Mouse (Mus musculus): ENCODE data around the gene Rpl14.

DNA sequence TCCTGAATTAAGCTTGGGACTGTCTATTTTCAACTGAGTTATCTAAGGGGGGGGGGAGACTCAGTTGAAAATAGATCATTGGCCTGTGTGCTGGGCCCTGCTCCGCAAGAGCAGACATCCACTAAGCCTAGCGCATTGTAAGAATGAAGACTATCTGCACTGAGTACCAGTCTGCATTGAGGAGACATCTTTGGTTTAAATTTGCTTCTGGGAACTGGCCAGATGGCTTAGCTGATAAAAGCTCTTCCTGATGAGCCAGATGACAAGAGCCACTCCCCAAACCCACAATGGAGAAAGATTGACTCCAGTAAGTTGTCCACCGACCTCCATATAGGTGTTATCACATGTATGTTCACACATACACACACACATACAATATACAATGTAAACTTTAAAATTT lies 7.7 kb upstream of the Rpl14 start:
- TF ChIP-seq CTCF (conservative IDR thresholded peaks at IDR 0.05 in 1 of 2, IDR thresholded peaks at IDR 0.05 in 1 of 2; ENCODE audit: low read depth in 2 of 2, low read length in 2 of 2), result no peak
- no peak for TF ChIP-seq SIN3A (IDR thresholded peaks at IDR 0.05; ENCODE audit: low read length)
- no peak for TF ChIP-seq EP300 (IDR thresholded peaks at IDR 0.05; ENCODE audit: low read length)
- no peak for TF ChIP-seq POLR2A (IDR thresholded peaks at IDR 0.05; ENCODE audit: low read depth, low read length)
- TF ChIP-seq MXI1 (IDR thresholded peaks at IDR 0.05; ENCODE audit: low read depth, low read length), result no peak
- TF ChIP-seq SMC3 (IDR thresholded peaks at IDR 0.05; ENCODE audit: low read depth, low read length), result no peak
- TF ChIP-seq USF2 (conservative IDR thresholded peaks at IDR 0.05; ENCODE audit: low read depth, low read length), result no peak
- TF ChIP-seq HCFC1 (IDR thresholded peaks at IDR 0.05; ENCODE audit: low read depth, low read length), result no peak
- TF ChIP-seq ETS1 (conservative IDR thresholded peaks at IDR 0.05; ENCODE audit: low read depth, low read length), result no peak
- no peak for TF ChIP-seq NRF1 (IDR thresholded peaks at IDR 0.05; ENCODE audit: low read depth, low read length)
- no peak for TF ChIP-seq ELF1 (IDR thresholded peaks at IDR 0.05; ENCODE audit: low read depth, low read length)
- TF ChIP-seq BHLHE40 (IDR thresholded peaks at IDR 0.05; ENCODE audit: low read depth, low read length), result no peak
- TF ChIP-seq MEF2A (IDR thresholded peaks at IDR 0.05; ENCODE audit: borderline replicate concordance, low read depth, low read length), result no peak
- TF ChIP-seq IRF4 (IDR thresholded peaks at IDR 0.05; ENCODE audit: low read depth, low read length), result no peak
